Mouse (Mus musculus) lung, adult 2 months (tissue): ENCODE results near the gene Cemip2.

Experiments
- CTCF ChIP-seq: fragments of 200-500 bp; IDR thresholded peaks from 2 replicates; pipeline ENCODE4 v1.5.1; 2011; ENCODE audit warnings: mild to moderate bottlenecking, low read length, control low read depth; ENCODE audit not compliant: insufficient read depth
- POLR2A ChIP-seq: fragments of 200-500 bp; IDR thresholded peaks from 2 replicates; pipeline ENCODE4 v1.6.1; 2011; ENCODE audit warnings: low read depth, mild to moderate bottlenecking, control low read depth, low read length, borderline replicate concordance; ENCODE audit errors: extremely low read depth

DNA sequence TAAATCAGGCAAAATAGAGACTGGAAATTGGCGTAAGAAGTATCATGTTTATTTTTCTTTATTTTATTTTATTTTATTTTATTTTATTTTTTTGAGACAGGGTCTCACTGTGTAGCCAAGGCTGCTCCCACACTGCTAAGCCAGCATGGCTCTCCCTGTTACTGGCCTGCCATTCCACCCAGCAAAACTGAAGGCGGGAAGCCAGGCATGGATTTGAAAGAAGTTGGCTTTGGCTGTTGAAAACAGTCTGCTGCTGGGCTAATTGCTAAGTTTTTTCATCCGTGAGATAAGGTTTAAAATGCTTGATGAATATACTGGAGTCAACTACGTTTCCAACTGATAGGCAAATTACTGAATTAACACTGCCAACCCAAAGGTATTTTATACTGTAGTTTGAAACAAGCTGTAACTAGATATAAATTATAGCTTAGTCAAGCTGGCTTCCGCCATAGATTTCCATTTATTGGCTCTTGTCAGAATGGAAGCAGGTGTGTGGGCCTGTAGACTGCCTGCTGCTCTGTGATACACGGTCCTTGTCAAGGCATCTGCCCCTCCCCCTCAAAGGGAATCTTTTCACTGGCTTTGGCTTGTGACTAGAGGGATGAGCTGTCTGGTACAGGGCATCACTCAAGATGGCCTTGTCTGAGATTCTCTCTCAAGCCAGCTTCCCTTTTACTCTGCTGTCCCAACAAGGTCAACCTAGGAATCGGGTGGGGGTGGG lies 3.1 kb downstream of the Cemip2 start:
- TF ChIP-seq POLR2A, result no peak
- no peak for TF ChIP-seq CTCF
